Mouse (Mus musculus) CH12.LX (cell line): ENCODE measurements around the gene Galnt12.

ENCODE experiments used
- CHD2 ChIP-seq: IDR thresholded peaks from 2 replicates; pipeline ENCODE4 v1.6.1; 2011; ENCODE audit warnings: low read length, improper control_type of control experiment
- CTCF ChIP-seq, 2 experiments: IDR thresholded peaks in 1 of 2; conservative IDR thresholded peaks in 1 of 2; 2 replicates each; pipeline ENCODE4 v1.5.1; 2011 to 2012; ENCODE audit warnings: low read depth in 2 of 2, low read length in 2 of 2, improper control_type of control experiment in 1 of 2, inconsistent platforms in 1 of 2, mild to moderate bottlenecking in 1 of 2, moderate library complexity in 1 of 2
- ELF1 ChIP-seq: IDR thresholded peaks from 2 replicates; pipeline ENCODE4 v1.6.1; 2014; ENCODE audit warnings: low read depth, mild to moderate bottlenecking, inconsistent platforms, low read length, improper control_type of control experiment
- MAFK ChIP-seq: IDR thresholded peaks from 2 replicates; pipeline ENCODE4 v1.6.1; 2011; ENCODE audit warnings: low read length, improper control_type of control experiment; ENCODE audit not compliant: insufficient replicate concordance
- MAZ ChIP-seq: IDR thresholded peaks from 2 replicates; pipeline ENCODE4 v1.6.1; 2012; ENCODE audit warnings: low read depth, mild to moderate bottlenecking, inconsistent platforms, low read length, improper control_type of control experiment, moderate library complexity
- POLR2A ChIP-seq: IDR thresholded peaks from 2 replicates; pipeline ENCODE4 v1.6.1; 2011; ENCODE audit warnings: low read depth, mild to moderate bottlenecking, improper control_type of control experiment, low read length
- POLR2AphosphoS2 ChIP-seq: IDR thresholded peaks from 2 replicates; pipeline ENCODE4 v1.6.1; 2011; ENCODE audit warnings: low read depth, low read length, improper control_type of control experiment
- RAD21 ChIP-seq: IDR thresholded peaks from 2 replicates; pipeline ENCODE4 v1.6.1; 2011; ENCODE audit warnings: low read depth, mild to moderate bottlenecking, low read length, improper control_type of control experiment, moderate library complexity
- RCOR1 ChIP-seq: conservative IDR thresholded peaks from 2 replicates; pipeline ENCODE4 v1.6.1; 2012; ENCODE audit warnings: low read depth, mild to moderate bottlenecking, inconsistent platforms, low read length, improper control_type of control experiment
- SMC3 ChIP-seq: IDR thresholded peaks from 2 replicates; pipeline ENCODE4 v1.6.1; 2011; ENCODE audit warnings: low read depth, low read length, improper control_type of control experiment
- TCF12 ChIP-seq: IDR thresholded peaks from 2 replicates; pipeline ENCODE4 v1.6.1; 2014; ENCODE audit warnings: low read depth, mild to moderate bottlenecking, inconsistent platforms, low read length, improper control_type of control experiment
- USF1 ChIP-seq: IDR thresholded peaks from 2 replicates; pipeline ENCODE4 v1.6.1; 2014; ENCODE audit warnings: low read depth, mild to moderate bottlenecking, inconsistent platforms, low read length, improper control_type of control experiment
- ZC3H11A ChIP-seq: IDR thresholded peaks from 2 replicates; pipeline ENCODE4 v1.6.1; 2012; ENCODE audit warnings: low read depth, mild to moderate bottlenecking, inconsistent platforms, low read length, improper control_type of control experiment

GRCm38 (mm10) chr4:47141444-47142154 lies 49.9 kb downstream of the Galnt12 start:
- TF ChIP-seq CHD2 (no peak), CTCF (conservative IDR thresholded peaks at IDR 0.05 in 1 of 2, IDR thresholded peaks at IDR 0.05 in 1 of 2; ENCODE audit: low read depth in 2 of 2, low read length in 2 of 2) (no peak), ZC3H11A (no peak), MAFK (no peak), TCF12 (no peak), RAD21 (no peak), RCOR1 (no peak), POLR2A (no peak), SMC3 (no peak), MAZ (no peak), USF1 (no peak), POLR2AphosphoS2 (no peak), ELF1 (no peak)
